Mouse (Mus musculus) hindbrain, embryonic 12.5 days (tissue): ENCODE measurements around the gene Col26a1. TPM values are rescaled to one million over a fixed set of nuclear protein-coding genes. Genes with fewer than 3 reads are reported as not detected.

Experiments used
- ATAC-seq: fragments of 200-750 bp; cut with Nextera tagmentation; 2 replicates; pipeline ENCODE4 v1.8.0; 2017; ENCODE audit warnings: moderate TSS enrichment; ENCODE audit not compliant: low FRiP score
- H3K27ac ChIP-seq: fragments of 300-500 bp; sonication (generic); 2 replicates; pipeline ENCODE4 v1.5.1; 2016; ENCODE audit warnings: mild to moderate bottlenecking
- H3K27me3 ChIP-seq: fragments of 300-500 bp; sonication (generic); 2 replicates; pipeline ENCODE4 v1.6.1; 2016; ENCODE audit warnings: mild to moderate bottlenecking
- H3K36me3 ChIP-seq: fragments of 300-500 bp; sonication (generic); 2 replicates; pipeline ENCODE4 v1.6.1; 2016; ENCODE audit warnings: mild to moderate bottlenecking
- H3K4me1 ChIP-seq: fragments of 300-500 bp; sonication (generic); 2 replicates; pipeline ENCODE4 v1.6.1; 2016
- H3K4me2 ChIP-seq: fragments of 300-500 bp; sonication (generic); replicated peaks from 2 replicates; pipeline ENCODE4 v1.6.1; 2016; ENCODE audit warnings: mild to moderate bottlenecking
- H3K4me3 ChIP-seq: fragments of 300-500 bp; sonication (generic); 2 replicates; pipeline ENCODE4 v1.5.1; 2016; ENCODE audit warnings: mild to moderate bottlenecking
- H3K9ac ChIP-seq: fragments of 300-500 bp; sonication (generic); 2 replicates; pipeline ENCODE4 v1.6.1; 2016; ENCODE audit warnings: mild to moderate bottlenecking, moderate library complexity
- H3K9me3 ChIP-seq: fragments of 300-500 bp; sonication (generic); replicated peaks from 2 replicates; pipeline ENCODE4 v1.6.1; 2016; ENCODE audit warnings: mild to moderate bottlenecking
- WGBS: fragments of 180-500 bp; shearing (Covaris S2); methylation state at CpG from one replicate; pipeline ENCODE4 v1.1.7; 2016; 5-methylcytosine and 5-hydroxymethylcytosine counted together
- polyA plus RNA-seq: library from polyadenylated mRNA; unstranded; fragments of >200 nt; fragmentation: Nextera tagmentation; extraction: Ambion mirVana; gene quantifications from 2 replicates; pipeline ENCODE4 v1.2.1, GENCODE M21; 2016

Gene Col26a1
- polyA plus RNA-seq, 1 experiment from 2014 or later = 115 TPM

- H3K36me3 ChIP-seq = peaks cover 16% of the 10 kb centered on the region
- peak; percentile 59 for ATAC-seq
- no peak overlapping the region for H3K27ac ChIP-seq
- peak overlapping the region; percentile 72 for H3K9ac ChIP-seq
- H3K4me3 ChIP-seq = peak overlapping the region; percentile 67
- H3K27me3 ChIP-seq = no peaks in the 10 kb centered on the region
- 43% methylated on average over 9 of the region's 9 CpGs for WGBS
- no peaks in the 10 kb centered on the region; the same call in 1 of the 2 replicates for H3K9me3 ChIP-seq
- peaks cover 11% of the 10 kb centered on the region for H3K4me1 ChIP-seq
- H3K4me2 ChIP-seq = peak overlapping the region; percentile 63
Observed at GRCm38 (mm10) chr5:136907587-136907986, 24.6 kb upstream of the Col26a1 start.

GRCm38 (mm10) chr5:136905630-136906029 is 22.6 kb upstream of the Col26a1 start:
- no peak overlapping the region for H3K4me2 ChIP-seq
- no peak overlapping the region for H3K27ac ChIP-seq
- 53% methylated on average over 7 of the region's 7 CpGs for WGBS

GRCm38 (mm10) chr5:136904621-136905020 is 21.6 kb upstream of the Col26a1 start:
- no peak overlapping the region for H3K4me3 ChIP-seq
- H3K4me2 ChIP-seq = no peak overlapping the region
- H3K27me3 ChIP-seq = no peaks in the 10 kb centered on the region
- 62% methylated on average over 3 of the region's 3 CpGs for WGBS
- H3K9me3 ChIP-seq = no peaks in the 10 kb centered on the region; the same call in 1 of the 2 replicates
- H3K4me1 ChIP-seq = peaks cover 11% of the 10 kb centered on the region
- no peaks in the 10 kb centered on the region for H3K36me3 ChIP-seq
- H3K27ac ChIP-seq = no peak overlapping the region
- no peak for ATAC-seq
- H3K9ac ChIP-seq = no peak overlapping the region

More at GRCm38 (mm10) chr5:136905630-136906029, 22.6 kb upstream of the Col26a1 start:
- H3K9me3 ChIP-seq = no peaks in the 10 kb centered on the region; the same call in 1 of the 2 replicates
- no peak overlapping the region for H3K9ac ChIP-seq
- H3K27me3 ChIP-seq = no peaks in the 10 kb centered on the region
- H3K4me1 ChIP-seq = peaks cover 11% of the 10 kb centered on the region
- H3K36me3 ChIP-seq = no peaks in the 10 kb centered on the region
- no peak overlapping the region for H3K4me3 ChIP-seq
- ATAC-seq = no peak

GRCm38 (mm10) chr5:136895529-136895963 is 12.5 kb upstream of the Col26a1 start:
- H3K9me3 ChIP-seq = no peaks in the 10 kb centered on the region
- no peak overlapping the region for H3K9ac ChIP-seq
- H3K4me3 ChIP-seq = no peak overlapping the region
- no peaks in the 10 kb centered on the region for H3K4me1 ChIP-seq
- WGBS = 64% methylated on average over 10 of the region's 10 CpGs
- no peaks in the 10 kb centered on the region for H3K36me3 ChIP-seq
- no peaks in the 10 kb centered on the region for H3K27me3 ChIP-seq
- H3K27ac ChIP-seq = no peak overlapping the region
- no peak for ATAC-seq
- no peak overlapping the region for H3K4me2 ChIP-seq

GRCm38 (mm10) chr5:136894840-136895528 is 12.0 kb upstream of the Col26a1 start:
- H3K9ac ChIP-seq = no peak overlapping the region
- H3K9me3 ChIP-seq = no peaks in the 10 kb centered on the region
- H3K27me3 ChIP-seq = no peaks in the 10 kb centered on the region
- 58% methylated on average over 25 of the region's 25 CpGs for WGBS
- H3K4me2 ChIP-seq = no peak overlapping the region
- no peaks in the 10 kb centered on the region for H3K4me1 ChIP-seq
- H3K4me3 ChIP-seq = no peak overlapping the region
- no peaks in the 10 kb centered on the region for H3K36me3 ChIP-seq
- ATAC-seq = no peak
- no peak overlapping the region for H3K27ac ChIP-seq

GRCm38 (mm10) chr5:136888539-136889355 is 5.7 kb upstream of the Col26a1 start:
- H3K4me2 ChIP-seq = no peak overlapping the region
- H3K27ac ChIP-seq = 0 out of 2 replicates have a peak overlapping the region, but pooled peaks have one; percentile 17
- peaks cover 5% of the 10 kb centered on the region for H3K4me1 ChIP-seq
- no peak overlapping the region for H3K9ac ChIP-seq
- peaks cover 11% of the 10 kb centered on the region for H3K27me3 ChIP-seq
- no peak overlapping the region for H3K4me3 ChIP-seq
- no peaks in the 10 kb centered on the region for H3K36me3 ChIP-seq
- no peaks in the 10 kb centered on the region for H3K9me3 ChIP-seq
- 62% methylated on average over 19 of the region's 19 CpGs for WGBS
- no peak for ATAC-seq

GRCm38 (mm10) chr5:136886957-136887356 is 3.9 kb upstream of the Col26a1 start:
- WGBS = 23% methylated on average over 7 of the region's 7 CpGs
- Histone ChIP-seq H3K36me3 (no peaks in the 10 kb centered on the region), H3K9ac (no peak overlapping the region), H3K27ac (no peak overlapping the region), H3K4me2 (no peak overlapping the region), H3K4me1 (peaks cover 15% of the 10 kb centered on the region), H3K27me3 (peaks cover 28% of the 10 kb centered on the region), H3K4me3 (no peak overlapping the region), H3K9me3 (no peaks in the 10 kb centered on the region)
- no peak for ATAC-seq

- Histone ChIP-seq H3K4me3 (peak overlapping the region; percentile 53), H3K27me3 (peaks cover 37% of the 10 kb centered on the region), H3K4me1 (peaks cover 22% of the 10 kb centered on the region), H3K36me3 (no peaks in the 10 kb centered on the region), H3K27ac (peak overlapping the region; percentile 60), H3K9ac (peak overlapping the region; percentile 73), H3K9me3 (no peaks in the 10 kb centered on the region), H3K4me2 (peak overlapping the region; percentile 81)
- no peak; the same call in 1 of the 2 replicates for ATAC-seq
- under 1% methylated on average over 47 of the region's 47 CpGs for WGBS
Observed at GRCm38 (mm10) chr5:136882055-136882787, 788 bp downstream of the Col26a1 start.

- Histone ChIP-seq H3K4me1 (peaks cover 17% of the 10 kb centered on the region), H3K36me3 (no peaks in the 10 kb centered on the region), H3K9ac (peak overlapping the region; percentile 73), H3K4me2 (peak overlapping the region; percentile 81), H3K4me3 (peak overlapping the region; percentile 53), H3K27me3 (peaks cover 37% of the 10 kb centered on the region), H3K9me3 (no peaks in the 10 kb centered on the region), H3K27ac (peak overlapping the region; percentile 57; the same call in 1 of the 2 replicates)
- 6% methylated on average over 39 of the region's 39 CpGs for WGBS
- peak; percentile 73; the same call in 1 of the 2 replicates for ATAC-seq
Observed at GRCm38 (mm10) chr5:136881380-136882009, 1.5 kb downstream of the Col26a1 start.

GRCm38 (mm10) chr5:136880101-136880500 is 2.9 kb downstream of the Col26a1 start:
- Histone ChIP-seq H3K4me3 (no peak overlapping the region), H3K36me3 (no peaks in the 10 kb centered on the region), H3K4me1 (peaks cover 17% of the 10 kb centered on the region), H3K9ac (no peak overlapping the region), H3K27ac (no peak overlapping the region), H3K4me2 (no peak overlapping the region), H3K27me3 (peaks cover 37% of the 10 kb centered on the region), H3K9me3 (no peaks in the 10 kb centered on the region)
- no peak for ATAC-seq
- WGBS = 84% methylated on average over 8 of the region's 8 CpGs

- no peak overlapping the region for H3K27ac ChIP-seq
- no peaks in the 10 kb centered on the region for H3K9me3 ChIP-seq
- no peak overlapping the region for H3K4me3 ChIP-seq
- no peaks in the 10 kb centered on the region for H3K27me3 ChIP-seq
- no peaks in the 10 kb centered on the region for H3K36me3 ChIP-seq
- no peak overlapping the region for H3K4me2 ChIP-seq
- no peak for ATAC-seq
- H3K4me1 ChIP-seq = peaks cover 11% of the 10 kb centered on the region
- H3K9ac ChIP-seq = no peak overlapping the region
- 82% methylated on average over 10 of the region's 10 CpGs for WGBS
Observed at GRCm38 (mm10) chr5:136874271-136874670, 8.7 kb downstream of the Col26a1 start.
